Mouse (Mus musculus) adrenal gland, postnatal 4 days (tissue): Measurements from ENCODE around the gene Ggt5. TPM values are rescaled to one million over a fixed set of nuclear protein-coding genes. Genes with fewer than 3 reads are reported as not detected.

ENCODE experiments used
- DNase-seq, 2 experiments: peaks; one replicate each; pipeline ENCODE4 v3.0.0; 2021 to 2022; ENCODE audit warnings: low spot score in 2 of 2, mixed read lengths in 2 of 2
- total RNA-seq, 2 experiments: library from RNA; stranded (reverse); gene quantifications; 2 replicates each; pipeline ENCODE4 v1.2.3; 2021

Ggt5 gene
- total RNA-seq, 2 experiments from 2014 or later, result 11.2 to 14.0 TPM

- DNase-seq, result no peak
Observed at GRCm38 (mm10) chr10:75616044-75616443, 26.9 kb downstream of the Ggt5 start.

DNA sequence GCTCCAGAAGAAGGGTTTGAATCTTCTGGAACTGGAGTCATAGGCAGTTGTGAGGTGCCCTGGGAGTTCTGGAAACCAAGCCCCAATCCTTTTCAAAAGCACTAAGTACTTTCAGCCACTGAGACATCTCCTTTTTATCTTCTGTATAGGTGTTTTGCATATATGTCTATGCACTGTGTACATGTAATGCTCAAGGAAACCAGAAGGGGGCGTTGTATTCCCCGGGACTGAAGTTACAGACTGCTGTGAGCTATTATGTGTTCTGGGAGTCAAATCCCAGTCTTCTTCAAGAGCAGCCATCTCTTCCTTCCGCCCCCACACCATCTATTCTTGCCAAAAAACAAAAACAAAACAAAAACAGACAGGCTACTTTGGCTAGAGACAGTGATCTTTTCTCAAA is 31.7 kb downstream of the Ggt5 start:
- no peak for DNase-seq

GRCm38 (mm10) chr10:75625920-75626319 is 36.8 kb downstream of the Ggt5 start:
- DNase-seq, result no peak

DNA sequence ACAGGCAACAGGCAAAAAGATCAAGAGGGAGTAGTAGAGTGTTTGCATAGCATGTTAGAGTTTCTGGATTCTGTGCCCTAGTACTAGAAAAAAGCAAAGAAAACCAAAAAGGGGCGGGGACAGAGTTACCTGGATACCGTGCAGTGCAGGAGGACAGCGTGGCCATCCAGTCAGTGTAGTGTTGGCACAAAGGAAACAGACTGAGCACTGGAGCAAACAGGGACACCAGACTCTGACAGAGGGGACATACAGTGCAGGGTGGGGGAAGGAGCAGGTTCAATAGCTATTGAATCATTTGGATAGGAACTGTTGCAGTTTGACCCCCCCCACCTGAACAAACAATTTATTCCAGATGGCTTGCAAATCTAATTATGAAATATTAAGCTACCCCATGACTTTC is 37.9 kb downstream of the Ggt5 start:
- DNase-seq, result peak in 1 of 2 experiments; percentile 3

GRCm38 (mm10) chr10:75627490-75627889 is 38.4 kb downstream of the Ggt5 start:
- DNase-seq, result peak in 1 of 2 experiments; percentile 37

DNA sequence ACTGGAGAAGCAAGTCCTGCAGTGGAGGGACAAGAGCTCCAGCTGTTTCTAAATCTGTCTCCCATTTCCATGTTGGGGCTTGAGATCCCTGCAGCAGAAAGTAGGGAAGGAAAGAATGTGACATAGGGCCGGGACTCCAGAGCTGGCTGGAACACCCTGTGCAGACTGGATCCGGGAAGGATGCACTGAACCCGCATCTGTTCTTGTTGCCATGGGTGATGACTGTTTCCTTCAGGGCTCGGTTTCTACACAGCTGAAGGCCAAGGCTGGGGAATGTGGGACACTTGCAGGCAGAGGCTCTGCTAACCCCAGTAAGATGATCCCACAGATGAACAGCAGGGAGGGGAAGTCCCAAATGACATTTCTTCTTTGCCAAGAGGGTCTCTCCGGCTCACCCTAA is 43.5 kb downstream of the Ggt5 start:
- peak in 1 of 2 experiments; percentile 5 for DNase-seq

GRCm38 (mm10) chr10:75633048-75633447 is 43.9 kb downstream of the Ggt5 start:
- peak in 1 of 2 experiments; percentile 2 for DNase-seq

DNA sequence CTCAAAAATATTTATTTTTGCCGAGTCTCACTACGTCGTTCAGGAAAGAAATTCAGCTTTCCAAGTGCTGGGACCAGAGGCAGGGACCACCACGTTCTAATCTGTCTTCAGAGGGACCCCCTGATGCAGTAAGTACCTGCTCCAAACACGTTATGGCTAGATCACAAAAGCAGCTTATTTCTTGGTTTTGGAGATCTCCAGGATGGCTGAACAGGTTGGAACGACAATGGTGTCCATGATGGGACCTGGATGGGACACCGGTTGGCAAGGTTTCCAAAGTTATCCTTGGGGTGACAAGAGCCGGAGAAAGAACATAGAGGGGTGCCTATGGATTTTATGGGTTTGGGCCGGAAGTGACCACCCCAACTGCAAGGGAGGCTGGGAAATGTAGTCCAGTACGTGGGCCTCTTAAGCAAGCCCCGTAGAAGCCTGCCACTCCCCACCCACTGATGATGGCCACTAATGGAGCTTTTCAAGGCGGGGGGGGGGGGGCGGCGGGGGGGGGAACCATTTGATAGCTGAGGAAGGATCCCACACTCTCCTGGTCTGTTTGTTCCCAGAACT is 44.5 kb downstream of the Ggt5 start:
- DNase-seq, result no peak

DNA sequence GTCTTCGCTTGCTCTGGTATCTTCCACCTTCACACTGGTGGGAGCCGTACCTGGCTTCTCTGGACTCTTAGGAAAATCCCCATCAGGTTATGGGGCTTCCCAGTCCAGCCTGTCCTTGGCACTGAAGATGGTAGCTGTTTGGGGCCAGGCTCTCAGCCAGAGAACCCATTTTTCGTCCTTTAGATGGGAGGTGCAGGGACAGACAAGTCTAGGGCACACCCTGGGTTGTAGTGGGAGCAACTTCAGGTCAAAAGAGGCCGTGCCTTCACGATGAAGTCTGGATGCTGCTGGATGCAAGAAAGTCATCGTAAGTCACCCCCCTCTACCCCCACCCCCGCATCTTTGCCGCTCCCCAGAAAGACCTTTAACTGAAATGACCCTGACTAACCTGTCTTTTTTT is 45.5 kb downstream of the Ggt5 start:
- DNase-seq, result no peak

- no peak for DNase-seq
Observed at GRCm38 (mm10) chr10:75635019-75635692, 46.0 kb downstream of the Ggt5 start.

DNA sequence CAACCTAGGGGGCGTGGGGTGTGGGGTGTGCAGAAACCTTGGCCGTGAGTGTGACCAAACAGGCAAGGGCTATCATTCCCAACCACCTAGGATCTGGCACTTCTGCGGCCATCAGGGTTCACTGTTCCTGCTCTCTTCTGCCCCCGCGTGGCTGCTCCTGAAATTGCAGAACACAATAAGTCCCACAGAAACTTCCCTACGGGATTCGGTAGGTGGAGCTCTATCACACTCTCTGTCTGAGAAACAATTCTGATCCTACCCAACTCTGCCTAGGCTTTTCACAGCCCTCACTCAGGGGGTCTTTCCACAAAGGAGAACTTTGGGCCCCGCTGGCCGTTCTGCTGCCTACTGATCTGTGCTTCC is 46.5 kb downstream of the Ggt5 start:
- DNase-seq, result peak in 1 of 2 experiments; percentile 39

DNA sequence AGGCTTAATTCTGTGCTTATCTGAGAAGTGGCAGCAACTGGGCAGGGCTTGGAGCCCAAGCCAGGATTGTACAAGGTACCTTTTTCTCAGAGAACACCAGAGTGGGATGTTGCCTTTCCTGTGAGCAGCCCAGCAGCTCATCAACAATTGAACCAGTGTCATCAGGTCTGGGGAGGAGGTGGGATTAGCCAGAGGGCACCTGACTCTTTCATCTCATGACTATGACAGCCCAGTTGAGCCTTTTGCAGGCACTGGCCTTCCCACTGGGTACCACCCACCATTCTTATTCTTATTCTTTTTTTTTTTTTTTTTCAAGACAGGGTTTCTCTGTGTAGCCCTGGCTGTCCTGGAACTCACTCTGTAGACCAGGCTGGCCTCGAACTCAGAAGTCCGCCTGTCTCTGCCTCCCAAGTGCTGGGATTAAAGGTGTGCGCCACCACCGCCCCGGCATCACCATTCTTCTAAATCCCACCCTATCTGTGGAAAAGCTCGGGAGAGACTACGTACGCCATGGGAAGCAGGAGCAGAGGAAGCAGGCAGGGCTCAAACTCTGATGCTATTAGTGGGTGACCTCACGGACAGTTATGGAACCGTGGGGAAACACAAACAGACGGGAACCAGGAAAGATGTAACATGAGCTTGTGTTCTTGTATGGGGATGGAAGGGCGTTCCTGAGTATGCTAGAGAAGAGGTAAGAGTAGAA is 47.1 kb downstream of the Ggt5 start:
- DNase-seq, result no peak

DNA sequence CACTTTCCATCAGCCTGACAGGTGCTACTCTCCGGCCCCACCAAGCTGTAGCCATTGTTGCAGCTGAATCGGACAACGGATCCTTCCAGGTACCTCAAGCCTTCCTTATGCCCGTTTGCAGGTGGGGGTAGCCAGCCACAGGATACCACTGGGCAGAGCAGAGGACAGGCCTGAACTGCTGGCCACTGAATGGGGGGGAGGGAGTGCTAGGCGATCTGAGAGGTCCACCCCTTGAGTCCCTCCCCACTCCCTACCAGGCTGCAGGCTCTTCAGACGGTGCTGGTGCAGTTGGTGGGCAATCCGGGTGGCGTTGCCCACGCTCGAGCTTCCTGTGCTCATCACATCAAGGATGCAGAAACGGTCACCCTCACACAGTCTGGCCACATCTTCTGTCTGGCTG is 48.6 kb downstream of the Ggt5 start:
- DNase-seq, result no peak

GRCm38 (mm10) chr10:75641721-75642222 is 52.6 kb downstream of the Ggt5 start:
- DNase-seq, result no peak

DNA sequence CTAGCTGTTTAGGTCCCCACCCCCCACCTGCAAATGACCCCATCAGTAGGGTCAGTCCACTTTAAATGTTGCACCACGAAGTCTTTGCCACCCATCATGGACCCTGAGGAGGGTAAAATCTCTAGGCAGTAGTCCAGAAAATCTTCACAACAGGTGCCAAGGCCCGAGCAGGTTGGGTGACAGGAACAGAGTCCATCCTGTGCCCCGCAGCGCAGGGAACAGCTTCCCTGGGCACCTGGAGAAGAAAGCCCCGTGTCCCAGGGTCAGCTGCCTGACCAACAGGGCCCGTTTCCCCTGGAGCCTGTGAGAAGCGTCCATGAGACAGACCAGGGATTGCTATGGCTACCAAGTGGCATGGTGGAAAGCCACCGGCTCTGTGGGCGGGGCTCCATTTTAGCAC is 53.3 kb downstream of the Ggt5 start:
- no peak for DNase-seq

DNA sequence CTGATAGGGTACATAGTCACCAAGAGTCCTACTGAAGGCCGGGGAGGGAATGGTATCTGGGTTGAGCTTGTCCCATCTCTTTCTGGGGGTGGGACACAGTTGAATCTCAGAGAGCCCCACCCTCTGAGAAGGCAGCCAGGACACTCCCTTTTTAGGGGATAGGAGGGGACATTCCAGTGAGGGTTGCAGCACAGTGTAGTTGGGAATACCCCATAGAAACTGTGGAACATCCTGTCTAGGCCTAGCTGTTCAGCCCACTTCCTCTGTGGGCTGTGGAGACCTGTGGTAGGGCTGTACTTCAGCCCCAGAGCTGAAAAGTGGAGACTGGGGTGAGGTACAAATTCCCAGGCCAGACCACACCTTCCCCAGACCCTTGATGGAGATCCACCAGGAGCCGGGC is 53.8 kb downstream of the Ggt5 start:
- no peak for DNase-seq

DNA sequence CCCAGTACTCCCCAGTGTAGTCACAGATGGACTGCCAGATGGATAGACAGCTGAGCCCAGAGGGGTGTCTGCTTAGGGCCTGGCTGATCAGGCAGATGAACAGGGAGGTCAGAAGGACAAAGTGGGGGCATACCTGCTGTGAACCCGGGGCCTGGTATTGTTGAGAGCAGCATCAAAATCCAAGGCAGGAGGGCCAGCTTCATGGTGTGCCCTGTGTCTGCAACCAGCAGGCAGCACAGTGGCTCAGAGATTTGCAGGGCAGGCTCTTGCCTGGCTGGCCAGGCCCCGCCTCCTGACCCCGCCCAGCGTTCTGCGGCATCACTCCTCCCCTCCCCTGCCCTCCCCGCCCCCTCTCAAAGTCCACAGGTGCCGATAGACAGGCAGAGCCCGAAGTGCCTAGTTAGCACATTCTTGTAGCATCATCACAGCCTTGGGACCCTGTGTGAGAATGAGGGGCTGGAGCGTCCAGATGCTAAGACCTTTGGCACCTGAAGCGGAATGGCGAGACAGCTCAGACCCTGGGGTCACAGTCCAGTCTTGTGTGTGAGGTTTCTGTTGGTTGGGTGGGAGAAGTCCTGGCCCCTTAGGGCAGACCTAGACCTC is 54.7 kb downstream of the Ggt5 start, which contains the start of gene Susd2:
Gene Susd2 (minus strand): TSS at position 268 of the 603 bp plus-strand sequence.
- DNase-seq, result no peak

GRCm38 (mm10) chr10:75645616-75646015 is 56.5 kb downstream of the Ggt5 start:
- no peak for DNase-seq

- no peak for DNase-seq
Observed at GRCm38 (mm10) chr10:75646406-75646805, 57.3 kb downstream of the Ggt5 start.

GRCm38 (mm10) chr10:75647362-75647761 is 58.2 kb downstream of the Ggt5 start:
- DNase-seq, result no peak

DNA sequence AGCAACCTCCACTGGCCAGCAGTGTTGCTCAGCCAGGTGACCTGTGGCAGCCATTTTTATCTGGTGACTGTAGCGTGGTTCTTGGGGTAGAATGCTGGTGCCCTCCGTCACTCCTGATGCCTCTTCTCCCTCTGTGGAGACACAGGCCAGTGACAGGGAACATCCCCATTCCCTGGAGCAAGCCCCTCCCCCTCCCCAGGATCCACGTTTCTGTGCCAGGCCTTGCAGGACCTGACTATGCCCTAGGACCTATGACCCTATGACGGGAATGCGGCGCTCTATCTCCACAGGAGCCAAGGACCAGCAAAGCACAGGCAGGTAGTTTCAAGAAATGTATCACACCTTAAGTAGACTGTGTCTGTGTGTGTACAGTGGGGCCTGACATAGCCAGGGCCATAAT is 59.0 kb downstream of the Ggt5 start:
- no peak for DNase-seq

- DNase-seq, result no peak
Observed at GRCm38 (mm10) chr10:75649001-75649400, 59.9 kb downstream of the Ggt5 start.
